Mouse (Mus musculus) lung, postnatal 0 days (tissue): ENCODE data around the gene Ms4a2.

Source experiments
- CTCF ChIP-seq: IDR thresholded peaks from 2 replicates; pipeline ENCODE4 v1.5.1; 2016; ENCODE audit warnings: antibody characterized with exemption, mild to moderate bottlenecking
- EP300 ChIP-seq: IDR thresholded peaks from 2 replicates; pipeline ENCODE4 v1.6.1; 2016; ENCODE audit warnings: antibody characterized with exemption, mild to moderate bottlenecking, control low read depth

GRCm38 (mm10) chr19:11646166-11646565 is 22.6 kb upstream of the Ms4a2 start:
- TF ChIP-seq EP300: no peak
- no peak for TF ChIP-seq CTCF
